Mouse (Mus musculus) embryonic facial prominence, embryonic 15.5 days (tissue): ENCODE results near the gene Tpgs1. TPM values are rescaled to one million over a fixed set of nuclear protein-coding genes. Genes with fewer than 3 reads are reported as not detected.

Source experiments
- ATAC-seq: fragments of 200-750 bp; cut with Nextera tagmentation; 2 replicates; pipeline ENCODE4 v1.8.0; 2017; ENCODE audit warnings: low read depth, moderate TSS enrichment; ENCODE audit not compliant: insufficient number of reproducible peaks, low FRiP score, low TSS enrichment
- H3K27ac ChIP-seq: fragments of 300-500 bp; sonication (generic); replicated peaks from 2 replicates; pipeline ENCODE4 v1.5.1; 2015; ENCODE audit warnings: mild to moderate bottlenecking, inconsistent platforms
- H3K27me3 ChIP-seq: fragments of 300-500 bp; sonication (generic); 2 replicates; pipeline ENCODE4 v1.6.1; 2015; ENCODE audit warnings: inconsistent platforms
- H3K36me3 ChIP-seq: fragments of 300-500 bp; sonication (generic); 2 replicates; pipeline ENCODE4 v1.6.1; 2015; ENCODE audit warnings: mild to moderate bottlenecking, inconsistent platforms
- H3K4me1 ChIP-seq: fragments of 300-500 bp; sonication (generic); 2 replicates; pipeline ENCODE4 v1.6.1; 2015; ENCODE audit warnings: inconsistent platforms
- H3K4me2 ChIP-seq: fragments of 300-500 bp; sonication (generic); replicated peaks from 2 replicates; pipeline ENCODE4 v1.6.1; 2015; ENCODE audit warnings: mild to moderate bottlenecking, inconsistent platforms
- H3K4me3 ChIP-seq: fragments of 300-500 bp; sonication (generic); replicated peaks from 2 replicates; pipeline ENCODE4 v1.5.1; 2015; ENCODE audit warnings: mild to moderate bottlenecking, inconsistent platforms
- H3K9ac ChIP-seq: fragments of 300-500 bp; sonication (generic); 2 replicates; pipeline ENCODE4 v1.6.1; 2015; ENCODE audit warnings: inconsistent platforms
- H3K9me3 ChIP-seq: fragments of 300-500 bp; sonication (generic); replicated peaks from 2 replicates; pipeline ENCODE4 v1.6.1; 2016; ENCODE audit warnings: inconsistent platforms
- WGBS: fragments of 180-500 bp; shearing (Covaris S2); methylation state at CpG from one replicate; pipeline ENCODE4 v1.1.7; 2015; 5-methylcytosine and 5-hydroxymethylcytosine counted together
- polyA plus RNA-seq: library from polyadenylated mRNA; unstranded; fragments of >200 nt; fragmentation: Nextera tagmentation; extraction: Ambion mirVana; gene quantifications from 2 replicates; pipeline ENCODE4 v1.2.1, GENCODE M21; 2015

Gene Tpgs1
- 62.4 and 63.6 TPM in 2 replicates for polyA plus RNA-seq

GRCm38 (mm10) chr10:79668771-79669575 is at the start of gene Tpgs1:
Tpgs1 (plus strand) TSS chr10:79669369.
- H3K9ac ChIP-seq, result peak within 1 kb of the TSS; percentile 87
- no peaks in the 10 kb centered on the region for H3K27me3 ChIP-seq
- peaks cover 13% of the 10 kb centered on the region for H3K36me3 ChIP-seq
- H3K4me2 ChIP-seq, result peak within 1 kb of the TSS; percentile 88
- H3K27ac ChIP-seq, result peak within 1 kb of the TSS; percentile 92
- H3K4me1 ChIP-seq, result peaks cover 12% of the 10 kb centered on the region
- under 1% methylated on average over 45 of the region's 45 CpGs for WGBS
- ATAC-seq, result peak; percentile 75
- peak within 1 kb of the TSS; percentile 100 for H3K4me3 ChIP-seq
- no peaks in the 10 kb centered on the region for H3K9me3 ChIP-seq

GRCm38 (mm10) chr10:79623950-79624349 is 45.2 kb upstream of the Tpgs1 start:
- 75% methylated on average over 12 of the region's 12 CpGs for WGBS

GRCm38 (mm10) chr10:79625398-79625797 is 43.8 kb upstream of the Tpgs1 start:
- Histone ChIP-seq H3K36me3 (no peaks in the 10 kb centered on the region), H3K27me3 (no peaks in the 10 kb centered on the region), H3K4me3 (no peak overlapping the region), H3K27ac (no peak overlapping the region), H3K4me2 (no peak overlapping the region), H3K9ac (no peak overlapping the region), H3K4me1 (no peaks in the 10 kb centered on the region), H3K9me3 (no peaks in the 10 kb centered on the region)
- ATAC-seq, result no peak
- 78% methylated on average over 9 of the region's 9 CpGs for whole genome bisulfite sequencing

More at GRCm38 (mm10) chr10:79623950-79624349, 45.2 kb upstream of the Tpgs1 start:
- ATAC-seq, result no peak
- Histone ChIP-seq H3K36me3 (no peaks in the 10 kb centered on the region), H3K9ac (no peak overlapping the region), H3K27ac (no peak overlapping the region), H3K4me1 (no peaks in the 10 kb centered on the region), H3K27me3 (no peaks in the 10 kb centered on the region), H3K4me2 (no peak overlapping the region), H3K4me3 (no peak overlapping the region), H3K9me3 (no peaks in the 10 kb centered on the region)

GRCm38 (mm10) chr10:79626156-79626555 is 43.0 kb upstream of the Tpgs1 start:
- Histone ChIP-seq H3K9me3 (no peaks in the 10 kb centered on the region), H3K9ac (no peak overlapping the region), H3K4me2 (no peak overlapping the region), H3K36me3 (no peaks in the 10 kb centered on the region), H3K4me1 (no peaks in the 10 kb centered on the region), H3K4me3 (no peak overlapping the region), H3K27ac (no peak overlapping the region), H3K27me3 (no peaks in the 10 kb centered on the region)
- 81% methylated on average over 10 of the region's 10 CpGs for WGBS
- 0 out of 2 replicates have a peak, but pooled peaks have one; percentile 9 for ATAC-seq

GRCm38 (mm10) chr10:79628377-79628776 is 40.8 kb upstream of the Tpgs1 start:
- Histone ChIP-seq H3K4me3 (no peak overlapping the region), H3K9ac (no peak overlapping the region), H3K4me2 (no peak overlapping the region), H3K36me3 (no peaks in the 10 kb centered on the region), H3K9me3 (no peaks in the 10 kb centered on the region), H3K27me3 (no peaks in the 10 kb centered on the region), H3K27ac (no peak overlapping the region), H3K4me1 (no peaks in the 10 kb centered on the region)
- 82% methylated on average over 5 of the region's 5 CpGs for WGBS
- ATAC-seq, result no peak

GRCm38 (mm10) chr10:79631432-79631831 is 37.7 kb upstream of the Tpgs1 start:
- no peak for ATAC-seq
- H3K4me3 ChIP-seq, result no peak overlapping the region
- no peak overlapping the region for H3K4me2 ChIP-seq
- no peaks in the 10 kb centered on the region for H3K9me3 ChIP-seq
- no peak overlapping the region for H3K27ac ChIP-seq
- WGBS, result 78% methylated on average over 4 of the region's 4 CpGs
- 0 out of 2 replicates have a peak, but pooled peaks cover 1% of the 10 kb centered on the region for H3K4me1 ChIP-seq
- H3K36me3 ChIP-seq, result no peaks in the 10 kb centered on the region
- no peak overlapping the region for H3K9ac ChIP-seq
- no peaks in the 10 kb centered on the region for H3K27me3 ChIP-seq

GRCm38 (mm10) chr10:79633006-79633777 is 36.0 kb upstream of the Tpgs1 start:
- 70% methylated on average over 17 of the region's 17 CpGs for WGBS
- Histone ChIP-seq H3K9me3 (no peaks in the 10 kb centered on the region), H3K9ac (no peak overlapping the region), H3K36me3 (no peaks in the 10 kb centered on the region), H3K4me1 (peaks cover 17% of the 10 kb centered on the region), H3K4me3 (no peak overlapping the region), H3K4me2 (no peak overlapping the region), H3K27me3 (0 out of 2 replicates have a peak, but pooled peaks cover 1% of the 10 kb centered on the region), H3K27ac (no peak overlapping the region)
- ATAC-seq, result no peak

- Histone ChIP-seq H3K9ac (no peak overlapping the region), H3K4me2 (peak overlapping the region; percentile 93; the same call in 1 of the 2 replicates), H3K9me3 (no peaks in the 10 kb centered on the region), H3K36me3 (no peaks in the 10 kb centered on the region), H3K27me3 (peaks cover 14% of the 10 kb centered on the region; the same call in 1 of the 2 replicates), H3K4me1 (peaks cover 31% of the 10 kb centered on the region), H3K27ac (no peak overlapping the region), H3K4me3 (peak overlapping the region; percentile 74; the same call in 1 of the 2 replicates)
- no peak for ATAC-seq
- 80% methylated on average over 8 of the region's 8 CpGs for WGBS
Observed at GRCm38 (mm10) chr10:79636287-79636686, 32.9 kb upstream of the Tpgs1 start.

- Histone ChIP-seq H3K36me3 (no peaks in the 10 kb centered on the region), H3K9ac (peak within 1 kb of the TSS; percentile 63), H3K27me3 (peaks cover 14% of the 10 kb centered on the region; the same call in 1 of the 2 replicates), H3K4me1 (peaks cover 31% of the 10 kb centered on the region), H3K27ac (peak within 1 kb of the TSS; percentile 51), H3K4me2 (peak within 1 kb of the TSS; percentile 93), H3K4me3 (peak within 1 kb of the TSS; percentile 74), H3K9me3 (no peaks in the 10 kb centered on the region)
- ATAC-seq, result peak; percentile 72
- under 1% methylated on average over 101 of the region's 116 CpGs for WGBS
Observed at GRCm38 (mm10) chr10:79637128-79638110, 31.8 kb upstream of the Tpgs1 start, which contains the start of gene Shc2. Shc2 (minus strand) TSS chr10:79637918.

- 7% methylated on average over 23 of the region's 23 CpGs for WGBS
- Histone ChIP-seq H3K4me3 (peak overlapping the region; percentile 74), H3K36me3 (no peaks in the 10 kb centered on the region), H3K4me2 (peak overlapping the region; percentile 93), H3K4me1 (peaks cover 31% of the 10 kb centered on the region), H3K27ac (no peak overlapping the region), H3K27me3 (peaks cover 14% of the 10 kb centered on the region; the same call in 1 of the 2 replicates), H3K9ac (no peak overlapping the region), H3K9me3 (no peaks in the 10 kb centered on the region)
- ATAC-seq, result 0 out of 2 replicates have a peak, but pooled peaks have one; percentile 34
Observed at GRCm38 (mm10) chr10:79638486-79639204, 30.5 kb upstream of the Tpgs1 start.
